Mouse (Mus musculus) midbrain, embryonic 15.5 days (tissue): ENCODE measurements at regions not wholly inside any gene's neighbourhood (a gene's known extent, or its start where the extent isn't known, plus 50 kb on each side); places are given as distances from the start of the nearest gene placed in this dataset.
A peak's percentile ranks its signal among the peaks of the same experiment; 100 is the strongest.
"Not testable (repeated sequence)": the region's sequence is repeated elsewhere in the genome, so short reads cannot be mapped to it uniquely, and the experiment has no call there.

ENCODE experiments used
- ATAC-seq: fragments of 200-750 bp; cut with Nextera tagmentation; replicated peaks from 2 replicates; pipeline ENCODE4 v1.8.0; 2017; ENCODE audit warnings: moderate TSS enrichment
- H3K27ac ChIP-seq: fragments of 300-500 bp; sonication (generic); 2 replicates; pipeline ENCODE4 v1.5.1; 2015; ENCODE audit warnings: mild to moderate bottlenecking, inconsistent platforms
- H3K27me3 ChIP-seq: fragments of 300-500 bp; sonication (generic); replicated peaks from 2 replicates; pipeline ENCODE4 v1.6.1; 2015; ENCODE audit warnings: inconsistent platforms
- H3K36me3 ChIP-seq: fragments of 300-500 bp; sonication (generic); replicated peaks from 2 replicates; pipeline ENCODE4 v1.6.1; 2015; ENCODE audit warnings: inconsistent platforms
- H3K4me1 ChIP-seq: fragments of 300-500 bp; sonication (generic); 2 replicates; pipeline ENCODE4 v1.6.1; 2015; ENCODE audit warnings: inconsistent platforms
- H3K4me2 ChIP-seq: fragments of 300-500 bp; sonication (generic); 2 replicates; pipeline ENCODE4 v1.6.1; 2015; ENCODE audit warnings: inconsistent platforms, mild to moderate bottlenecking, moderate library complexity
- H3K4me3 ChIP-seq: fragments of 300-500 bp; sonication (generic); 2 replicates; pipeline ENCODE4 v1.5.1; 2015; ENCODE audit warnings: mild to moderate bottlenecking, inconsistent platforms
- H3K9ac ChIP-seq: fragments of 300-500 bp; sonication (generic); 2 replicates; pipeline ENCODE4 v1.6.1; 2015; ENCODE audit warnings: mild to moderate bottlenecking, inconsistent platforms
- H3K9me3 ChIP-seq: fragments of 300-500 bp; sonication (generic); 2 replicates; pipeline ENCODE4 v1.6.1; 2016; ENCODE audit warnings: inconsistent platforms
- WGBS: fragments of 180-500 bp; shearing (Covaris S2); methylation state at CpG from one replicate; pipeline ENCODE4 v1.1.7; 2015; ENCODE audit warnings: mixed read lengths; 5-methylcytosine and 5-hydroxymethylcytosine counted together

GRCm38 (mm10) chr12:106317738-106318137 is 307.7 kb downstream of the Vrk1 start:
- H3K4me3 ChIP-seq = no peak overlapping the region
- WGBS = 89% methylated on average over 16 of the region's 16 CpGs
- peaks cover 2% of the 10 kb centered on the region; the same call in 1 of the 2 replicates for H3K27me3 ChIP-seq
- no peaks in the 10 kb centered on the region for H3K36me3 ChIP-seq
- no peaks in the 10 kb centered on the region for H3K9me3 ChIP-seq
- no peak overlapping the region for H3K9ac ChIP-seq
- ATAC-seq = no peak
- no peak overlapping the region for H3K27ac ChIP-seq
- no peaks in the 10 kb centered on the region for H3K4me1 ChIP-seq
- no peak overlapping the region for H3K4me2 ChIP-seq

GRCm38 (mm10) chr12:106321511-106321910 is 311.5 kb downstream of the Vrk1 start:
- ATAC-seq = no peak
- H3K4me3 ChIP-seq = no peak overlapping the region
- no peak overlapping the region for H3K4me2 ChIP-seq
- 54% methylated on average over 7 of the region's 7 CpGs for WGBS
- no peaks in the 10 kb centered on the region for H3K4me1 ChIP-seq
- no peak overlapping the region for H3K9ac ChIP-seq
- H3K27ac ChIP-seq = no peak overlapping the region
- H3K27me3 ChIP-seq = no peaks in the 10 kb centered on the region; the same call in 1 of the 2 replicates
- H3K9me3 ChIP-seq = no peaks in the 10 kb centered on the region
- H3K36me3 ChIP-seq = no peaks in the 10 kb centered on the region

- no peak for ATAC-seq
- H3K27ac ChIP-seq = no peak overlapping the region
- H3K9me3 ChIP-seq = no peaks in the 10 kb centered on the region
- no peak overlapping the region for H3K4me3 ChIP-seq
- no peaks in the 10 kb centered on the region for H3K27me3 ChIP-seq
- 46% methylated on average over 4 of the region's 4 CpGs for WGBS
- no peak overlapping the region for H3K4me2 ChIP-seq
- H3K9ac ChIP-seq = no peak overlapping the region
- no peaks in the 10 kb centered on the region for H3K4me1 ChIP-seq
- no peaks in the 10 kb centered on the region for H3K36me3 ChIP-seq
Measured at GRCm38 (mm10) chr12:106326611-106327010, 316.6 kb downstream of the Vrk1 start.

- H3K27me3 ChIP-seq = no peaks in the 10 kb centered on the region
Measured at GRCm38 (mm10) chr12:106327351-106327750, 317.3 kb downstream of the Vrk1 start.

GRCm38 (mm10) chr12:106357867-106358266 is 347.8 kb downstream of the Vrk1 start:
- H3K4me2 ChIP-seq = no peak overlapping the region
- no peak overlapping the region for H3K27ac ChIP-seq
- no peak for ATAC-seq
- H3K4me3 ChIP-seq = no peak overlapping the region
- H3K9me3 ChIP-seq = no peaks in the 10 kb centered on the region
- no peak overlapping the region for H3K9ac ChIP-seq
- H3K27me3 ChIP-seq = no peaks in the 10 kb centered on the region
- no peaks in the 10 kb centered on the region for H3K4me1 ChIP-seq
- no peaks in the 10 kb centered on the region for H3K36me3 ChIP-seq
- WGBS = 63% methylated on average over 9 of the region's 9 CpGs

More at GRCm38 (mm10) chr12:106327351-106327750, 317.3 kb downstream of the Vrk1 start:
- H3K9ac ChIP-seq = no peak overlapping the region
- H3K27ac ChIP-seq = no peak overlapping the region
- H3K4me3 ChIP-seq = no peak overlapping the region
- H3K4me1 ChIP-seq = no peaks in the 10 kb centered on the region
- no peaks in the 10 kb centered on the region for H3K9me3 ChIP-seq
- no peak overlapping the region for H3K4me2 ChIP-seq
- WGBS = 86% methylated on average over 5 of the region's 5 CpGs
- no peak for ATAC-seq
- H3K36me3 ChIP-seq = no peaks in the 10 kb centered on the region

GRCm38 (mm10) chr12:106361646-106362045 is 351.6 kb downstream of the Vrk1 start:
- not testable (repeated sequence) for H3K27me3 ChIP-seq, H3K9ac ChIP-seq, H3K4me1 ChIP-seq, H3K4me2 ChIP-seq, H3K36me3 ChIP-seq, ATAC-seq, H3K4me3 ChIP-seq, H3K27ac ChIP-seq, H3K9me3 ChIP-seq
- WGBS = 92% methylated on average over 7 of the region's 7 CpGs

- 45% methylated on average over 12 of the region's 12 CpGs for WGBS
- ATAC-seq = no peak
Measured at GRCm38 (mm10) chr12:106374840-106375375, 364.9 kb downstream of the Vrk1 start.

GRCm38 (mm10) chr12:106375886-106376285 is 365.9 kb downstream of the Vrk1 start:
- H3K9ac ChIP-seq = no peak overlapping the region
- WGBS = 84% methylated on average over 13 of the region's 13 CpGs
- no peaks in the 10 kb centered on the region for H3K36me3 ChIP-seq
- no peak for ATAC-seq
- H3K9me3 ChIP-seq = no peaks in the 10 kb centered on the region
- H3K27me3 ChIP-seq = no peaks in the 10 kb centered on the region
- H3K27ac ChIP-seq = no peak overlapping the region
- no peak overlapping the region for H3K4me3 ChIP-seq
- H3K4me1 ChIP-seq = peaks cover 35% of the 10 kb centered on the region
- no peak overlapping the region for H3K4me2 ChIP-seq

More at GRCm38 (mm10) chr12:106374840-106375375, 364.9 kb downstream of the Vrk1 start:
- Histone ChIP-seq H3K27me3 (no peaks in the 10 kb centered on the region), H3K4me3 (no peak overlapping the region), H3K36me3 (no peaks in the 10 kb centered on the region), H3K9ac (no peak overlapping the region), H3K4me1 (peaks cover 31% of the 10 kb centered on the region), H3K4me2 (no peak overlapping the region), H3K9me3 (no peaks in the 10 kb centered on the region), H3K27ac (no peak overlapping the region)

- Histone ChIP-seq H3K27me3 (no peaks in the 10 kb centered on the region), H3K9ac (no peak overlapping the region), H3K4me3 (no peak overlapping the region), H3K36me3 (no peaks in the 10 kb centered on the region), H3K27ac (no peak overlapping the region), H3K9me3 (no peaks in the 10 kb centered on the region), H3K4me2 (no peak overlapping the region), H3K4me1 (peaks cover 40% of the 10 kb centered on the region)
- WGBS = 46% methylated on average over 12 of the region's 12 CpGs
- no peak for ATAC-seq
Measured at GRCm38 (mm10) chr12:106376783-106377182, 366.8 kb downstream of the Vrk1 start.

- Histone ChIP-seq H3K4me2 (no peak overlapping the region), H3K36me3 (no peaks in the 10 kb centered on the region), H3K9me3 (no peaks in the 10 kb centered on the region), H3K27ac (no peak overlapping the region), H3K9ac (no peak overlapping the region), H3K4me3 (no peak overlapping the region), H3K4me1 (peaks cover 43% of the 10 kb centered on the region), H3K27me3 (no peaks in the 10 kb centered on the region)
- no peak for ATAC-seq
- 79% methylated on average over 1 of the region's 1 CpGs for WGBS
Measured at GRCm38 (mm10) chr12:106377281-106377680, 367.3 kb downstream of the Vrk1 start.

GRCm38 (mm10) chr12:106377761-106378160 is 367.7 kb downstream of the Vrk1 start:
- no peak overlapping the region for H3K9ac ChIP-seq
- peak overlapping the region; percentile 52; the same call in 1 of the 2 replicates for H3K4me2 ChIP-seq
- H3K4me3 ChIP-seq = no peak overlapping the region
- no peaks in the 10 kb centered on the region for H3K27me3 ChIP-seq
- no peaks in the 10 kb centered on the region for H3K36me3 ChIP-seq
- H3K4me1 ChIP-seq = peaks cover 43% of the 10 kb centered on the region
- 0 out of 2 replicates have a peak overlapping the region, but pooled peaks have one; percentile 48 for H3K27ac ChIP-seq
- 51% methylated on average over 5 of the region's 5 CpGs for WGBS
- ATAC-seq = no peak
- no peaks in the 10 kb centered on the region for H3K9me3 ChIP-seq

- peak overlapping the region; percentile 48 for H3K27ac ChIP-seq
- H3K9ac ChIP-seq = no peak overlapping the region
- peaks cover 43% of the 10 kb centered on the region for H3K4me1 ChIP-seq
- no peaks in the 10 kb centered on the region for H3K27me3 ChIP-seq
- ATAC-seq = no peak
- no peaks in the 10 kb centered on the region for H3K36me3 ChIP-seq
- H3K4me3 ChIP-seq = peak overlapping the region; percentile 29
- H3K9me3 ChIP-seq = no peaks in the 10 kb centered on the region
- 9% methylated on average over 19 of the region's 19 CpGs for WGBS
- peak overlapping the region; percentile 52 for H3K4me2 ChIP-seq
Measured at GRCm38 (mm10) chr12:106378303-106379075, 368.5 kb downstream of the Vrk1 start.

GRCm38 (mm10) chr12:106379151-106379594 is 369.1 kb downstream of the Vrk1 start:
- peak overlapping the region; percentile 29 for H3K4me3 ChIP-seq
- H3K9me3 ChIP-seq = no peaks in the 10 kb centered on the region
- peak overlapping the region; percentile 48 for H3K27ac ChIP-seq
- ATAC-seq = peak; percentile 78; the same call in 1 of the 2 replicates
- no peaks in the 10 kb centered on the region for H3K27me3 ChIP-seq
- 1% methylated on average over 14 of the region's 14 CpGs for WGBS
- H3K4me2 ChIP-seq = peak overlapping the region; percentile 52
- peaks cover 43% of the 10 kb centered on the region for H3K4me1 ChIP-seq
- no peaks in the 10 kb centered on the region for H3K36me3 ChIP-seq
- H3K9ac ChIP-seq = no peak overlapping the region
